7 mouse cellular contexts compared by ENCODE assay signal in the genomic region with DNA sequence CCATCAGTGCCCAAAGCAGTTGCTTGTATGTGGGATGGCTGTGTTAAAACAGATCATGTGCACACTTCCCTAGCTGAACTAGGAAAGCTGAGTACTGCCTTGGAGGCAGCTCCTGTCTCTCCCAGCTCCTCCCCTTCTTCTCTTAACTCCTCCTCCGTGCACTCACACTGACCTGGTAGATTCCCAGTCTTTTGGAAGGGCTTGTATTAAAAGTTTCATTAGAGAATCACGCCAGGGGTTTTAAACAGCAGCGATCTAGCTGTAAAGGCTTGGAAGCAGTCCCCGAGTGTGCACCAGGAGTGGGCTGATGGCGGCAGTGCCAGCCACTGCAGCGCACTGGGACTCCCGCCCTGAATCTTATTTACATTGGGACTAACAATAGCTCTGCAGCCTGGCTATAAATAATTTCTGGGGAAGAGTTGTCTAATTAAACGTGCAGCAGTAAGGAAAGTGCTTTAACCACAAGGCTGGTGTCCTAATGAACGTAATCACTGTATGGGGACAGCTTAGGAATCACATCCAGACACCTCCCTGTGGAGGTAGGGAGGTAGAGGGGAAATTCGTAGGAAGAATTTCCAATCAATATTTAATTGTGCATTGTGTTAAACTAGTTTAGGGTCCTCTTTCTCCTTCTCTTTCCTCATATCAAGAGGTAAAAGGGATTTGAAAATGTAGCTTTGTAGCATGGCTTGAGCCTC.
DNase-seq lines count a peak whose midpoint lies in the region; ATAC-seq and TF ChIP-seq lines count a peak whose summit lies in the region.

No protein-coding gene starts in this region.

- 19% methylated on average over 10 of the region's 10 CpGs for WGBS in cerebellum, adult 2 months
- WGBS in liver, embryonic 11.5 days, result 48% methylated on average over 10 of the region's 10 CpGs

- H3K9me3 ChIP-seq in liver, embryonic 11.5 days (ENCODE audit: control insufficient read depth, low read length), result no peaks in the 10 kb centered on the region

- no peak for ATAC-seq in liver, embryonic 11.5 days (replicated peaks; ENCODE audit: low FRiP score)

- peak overlapping the region; percentile 21 for H3K4me3 ChIP-seq in cerebellum, adult 2 months (replicated peaks; ENCODE audit: insufficient read depth, low read depth, low read length)
- H3K4me3 ChIP-seq in liver, embryonic 11.5 days (ENCODE audit: low read depth, low read length), result no peak overlapping the region

- no peak for TF ChIP-seq POLR2A in cerebellum, adult 2 months (IDR thresholded peaks at IDR 0.05; ENCODE audit: borderline replicate concordance, insufficient read depth, low read length)

- DNase-seq in Muller cell, postnatal 12 days (ENCODE audit: inconsistent ontology term), result peak; percentile 14
- peak; percentile 47 to 53 for DNase-seq in cerebellum, adult 2 months
- peak; percentile 67 to 84 for DNase-seq in frontal cortex, postnatal 36 days (ENCODE audit: low spot score in 2 of 2)
- DNase-seq in layer of hippocampus, postnatal 36 days, result peak; percentile 26 to 34
- peak; percentile 74 to 84 for DNase-seq in right cerebral cortex, postnatal 10 days (ENCODE audit: low spot score in 2 of 2)
- DNase-seq in urinary bladder, adult 2 months (ENCODE audit: low spot score), result no peak
- DNase-seq in liver, embryonic 11.5 days (ENCODE audit: low spot score), result no peak

- no peaks in the 10 kb centered on the region for H3K4me1 ChIP-seq in cerebellum, adult 2 months (ENCODE audit: control insufficient read depth, insufficient read depth, low read length)
- H3K4me1 ChIP-seq in liver, embryonic 11.5 days (replicated peaks; ENCODE audit: control insufficient read depth, insufficient read depth, low read length), result no peaks in the 10 kb centered on the region

- no peak overlapping the region for H3K9ac ChIP-seq in liver, embryonic 11.5 days (ENCODE audit: low read depth, low read length)

- H3K27me3 ChIP-seq in cerebellum, adult 2 months (ENCODE audit: control insufficient read depth, insufficient read depth, low read length), result no peaks in the 10 kb centered on the region
- H3K27me3 ChIP-seq in liver, embryonic 11.5 days (replicated peaks; ENCODE audit: control insufficient read depth, insufficient read depth, low read length), result no peaks in the 10 kb centered on the region

- H3K4me2 ChIP-seq in liver, embryonic 11.5 days, result no peak overlapping the region

- no peaks in the 10 kb centered on the region for H3K36me3 ChIP-seq in liver, embryonic 11.5 days (ENCODE audit: control insufficient read depth, insufficient read depth, low read length)

- H3K27ac ChIP-seq in cerebellum, adult 2 months (ENCODE audit: insufficient read depth, low read length), result no peak overlapping the region
- no peak overlapping the region for H3K27ac ChIP-seq in liver, embryonic 11.5 days (ENCODE audit: low read depth, low read length)

- TF ChIP-seq CTCF in cerebellum, adult 2 months (IDR thresholded peaks at IDR 0.05; ENCODE audit: borderline replicate concordance, insufficient read depth, low read depth, low read length), result no peak

Comparison
In these comparisons a context has a peak if more than half of its experiments do, and no peak if none do; other contexts are left out.
1. DNase-seq: peak in Muller cell, postnatal 12 days (single experiment), cerebellum, adult 2 months (2 of 2), frontal cortex, postnatal 36 days (2 of 2), layer of hippocampus, postnatal 36 days (2 of 2) and right cerebral cortex, postnatal 10 days (2 of 2); none in urinary bladder, adult 2 months (single experiment) and liver, embryonic 11.5 days (single experiment).